Mouse (Mus musculus): ENCODE data around the gene Rragc. TPM values are rescaled to one million over a fixed set of nuclear protein-coding genes. Genes with fewer than 3 reads are reported as not detected.

Gene Rragc
- total and polyA plus RNA-seq, 2 experiments from 2014 or later, result 42.3 to 49.1 TPM

DNA sequence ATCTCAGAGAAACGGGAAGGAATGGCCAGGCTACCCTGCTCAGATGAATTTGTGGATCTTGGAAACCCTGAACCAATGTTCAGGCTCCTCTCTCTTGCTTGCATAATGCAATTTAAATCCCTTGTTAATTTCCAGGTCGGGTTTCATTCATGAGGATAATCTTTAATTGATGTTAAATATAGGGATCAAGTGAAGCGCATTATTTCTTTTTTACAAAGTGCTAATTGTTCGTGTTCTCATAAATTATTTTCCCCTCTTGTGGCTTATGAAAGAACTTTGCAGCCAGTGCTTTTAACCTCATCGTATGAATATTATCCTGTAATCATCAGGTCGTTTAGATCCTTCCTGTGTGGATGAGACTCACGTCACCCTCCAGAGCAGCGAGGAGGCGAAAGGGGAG is 45.5 kb downstream of the Rragc start:
- DNase-seq (ENCODE audit: low spot score) (no peak), ATAC-seq (no peak)
- H3K4me2 ChIP-seq (ENCODE audit: low read depth, low read length), result no peak overlapping the region
- TF ChIP-seq CTCF (IDR thresholded peaks at IDR 0.05; ENCODE audit: low read depth), result no peak
- no peaks in the 10 kb centered on the region for H3K9me3 ChIP-seq (ENCODE audit: low read length)
- H3K36me3 ChIP-seq (ENCODE audit: insufficient read depth, low read length), result no peaks in the 10 kb centered on the region
- no peaks in the 10 kb centered on the region for H3K27me3 ChIP-seq (ENCODE audit: insufficient read depth, low read length)
- no peak overlapping the region for H3K4me3 ChIP-seq (ENCODE audit: low read length)
- WGBS, result 64% methylated on average over 9 of the region's 9 CpGs
- no peak overlapping the region for H3K27ac ChIP-seq
- no peaks in the 10 kb centered on the region for H3K4me1 ChIP-seq (ENCODE audit: insufficient read depth, low read length)
- no peak overlapping the region for H3K9ac ChIP-seq (replicated peaks; ENCODE audit: low read length)

GRCm38 (mm10) chr4:123968663-123969321 is 51.5 kb downstream of the Rragc start:
- Histone ChIP-seq H3K4me3 (ENCODE audit: low read length) (no peak overlapping the region), H3K27me3 (ENCODE audit: insufficient read depth, low read length) (no peaks in the 10 kb centered on the region), H3K36me3 (ENCODE audit: insufficient read depth, low read length) (no peaks in the 10 kb centered on the region), H3K27ac (no peak overlapping the region), H3K9me3 (ENCODE audit: low read length) (no peaks in the 10 kb centered on the region), H3K4me1 (ENCODE audit: insufficient read depth, low read length) (no peaks in the 10 kb centered on the region), H3K9ac (replicated peaks; ENCODE audit: low read length) (no peak overlapping the region), H3K4me2 (ENCODE audit: low read depth, low read length) (no peak overlapping the region)
- ATAC-seq (no peak), DNase-seq (ENCODE audit: low spot score) (no peak)
- TF ChIP-seq CTCF (IDR thresholded peaks at IDR 0.05; ENCODE audit: low read depth), result no peak
- WGBS, result 82% methylated on average over 8 of the region's 8 CpGs

DNA sequence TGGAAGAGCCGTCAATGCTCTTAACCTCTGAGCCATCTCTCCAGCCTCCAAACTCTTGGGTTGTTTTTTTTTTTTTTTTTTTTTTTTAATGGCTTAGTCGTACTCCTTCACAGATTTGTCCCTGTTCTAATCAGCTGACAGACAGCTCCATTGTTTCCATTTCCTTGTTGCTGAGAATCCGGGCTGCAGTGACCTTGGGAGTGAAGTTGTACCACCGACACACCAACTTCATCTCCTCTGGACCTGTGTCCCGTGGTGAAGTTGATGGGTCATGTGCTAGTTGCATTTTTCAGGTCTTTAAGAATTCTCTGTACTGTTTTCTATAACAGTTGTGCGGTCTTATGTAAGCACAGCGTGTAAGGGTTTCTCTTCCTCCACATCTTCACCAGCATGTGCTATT is 52.2 kb downstream of the Rragc start:
- no peak overlapping the region for H3K27ac ChIP-seq
- ATAC-seq (no peak), DNase-seq (ENCODE audit: low spot score) (no peak)
- no peak overlapping the region for H3K4me3 ChIP-seq (ENCODE audit: low read length)
- H3K4me2 ChIP-seq (ENCODE audit: low read depth, low read length), result no peak overlapping the region
- H3K9ac ChIP-seq (replicated peaks; ENCODE audit: low read length), result no peak overlapping the region
- 71% methylated on average over 7 of the region's 7 CpGs for WGBS
- no peaks in the 10 kb centered on the region for H3K4me1 ChIP-seq (ENCODE audit: insufficient read depth, low read length)
- no peaks in the 10 kb centered on the region for H3K9me3 ChIP-seq (ENCODE audit: low read length)
- no peaks in the 10 kb centered on the region for H3K27me3 ChIP-seq (ENCODE audit: insufficient read depth, low read length)
- no peak for TF ChIP-seq CTCF (IDR thresholded peaks at IDR 0.05; ENCODE audit: low read depth)
- H3K36me3 ChIP-seq (ENCODE audit: insufficient read depth, low read length), result no peaks in the 10 kb centered on the region

DNA sequence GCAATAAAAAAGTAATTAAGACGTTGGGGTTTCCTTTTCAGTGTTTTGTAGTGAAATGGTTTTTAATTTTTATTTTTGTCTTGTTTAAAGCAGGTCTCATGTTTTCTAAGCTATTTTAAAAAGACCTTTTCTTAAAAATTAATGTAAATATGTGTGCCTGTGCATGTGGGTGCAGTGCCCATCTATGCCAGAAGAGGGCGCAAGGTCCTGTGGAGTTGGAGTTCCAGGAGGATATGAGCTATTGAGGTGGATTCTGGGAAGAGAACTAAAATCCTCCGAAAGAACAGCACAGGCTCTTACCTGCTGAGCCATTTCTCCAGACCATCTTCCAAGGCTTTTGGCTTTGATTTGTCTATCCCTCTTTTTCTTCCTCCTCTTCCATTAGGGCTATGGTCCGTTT is 53.8 kb downstream of the Rragc start:
- H3K9me3 ChIP-seq (ENCODE audit: low read length), result no peaks in the 10 kb centered on the region

DNA sequence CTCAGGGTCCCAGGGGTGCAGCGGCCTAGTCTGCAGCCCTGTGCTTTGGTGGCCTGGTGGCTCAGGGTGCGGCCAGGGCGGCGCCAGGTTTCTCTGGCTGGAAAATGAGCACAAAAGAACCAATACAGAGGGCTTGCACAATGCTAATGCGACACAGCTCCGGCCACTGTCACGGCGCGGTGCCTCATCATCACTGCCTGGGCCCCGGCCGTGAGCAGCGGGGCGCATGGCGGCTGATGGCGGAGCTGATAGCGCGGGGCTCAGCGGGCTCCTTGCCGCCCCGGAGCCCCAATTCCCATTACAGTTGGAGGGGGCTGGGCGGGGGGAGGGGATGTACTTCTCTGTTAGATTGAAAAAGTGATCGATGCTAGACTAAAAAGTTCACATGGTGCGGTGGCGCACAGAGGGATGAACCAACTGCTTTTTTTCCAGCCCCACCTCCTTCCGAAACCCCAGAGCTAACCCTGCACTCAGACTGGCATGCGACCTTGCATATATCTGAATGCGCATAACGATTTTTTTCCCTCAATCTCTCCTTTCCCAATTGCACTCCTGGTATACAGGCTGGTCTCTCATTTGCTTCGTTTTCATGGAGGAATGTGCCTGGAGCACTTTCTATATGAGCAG is 55.3 kb downstream of the Rragc start:
- no peak overlapping the region for H3K27ac ChIP-seq
- H3K4me3 ChIP-seq (ENCODE audit: low read length), result peak overlapping the region; percentile 29
- DNase-seq (ENCODE audit: low spot score) (peak; percentile 11), ATAC-seq (peak; percentile 38; the same call in 1 of the 2 replicates)
- 5% methylated on average over 27 of the region's 29 CpGs for WGBS
- peak overlapping the region; percentile 33; the same call in 1 of the 2 replicates for H3K9ac ChIP-seq (replicated peaks; ENCODE audit: low read length)
- H3K4me1 ChIP-seq (ENCODE audit: insufficient read depth, low read length), result no peaks in the 10 kb centered on the region
- H3K27me3 ChIP-seq (ENCODE audit: insufficient read depth, low read length), result no peaks in the 10 kb centered on the region
- no peaks in the 10 kb centered on the region for H3K9me3 ChIP-seq (ENCODE audit: low read length)
- no peaks in the 10 kb centered on the region for H3K36me3 ChIP-seq (ENCODE audit: insufficient read depth, low read length)
- TF ChIP-seq CTCF (IDR thresholded peaks at IDR 0.05; ENCODE audit: low read depth), result no peak
- H3K4me2 ChIP-seq (ENCODE audit: low read depth, low read length), result peak overlapping the region; percentile 67

More for the DNA sequence above, 53.8 kb downstream of the Rragc start:
- ATAC-seq (no peak), DNase-seq (ENCODE audit: low spot score) (peak; percentile 20)
- no peak overlapping the region for H3K4me3 ChIP-seq (ENCODE audit: low read length)
- TF ChIP-seq CTCF (IDR thresholded peaks at IDR 0.05; ENCODE audit: low read depth), result peak; percentile 67
- no peaks in the 10 kb centered on the region for H3K36me3 ChIP-seq (ENCODE audit: insufficient read depth, low read length)
- no peak overlapping the region for H3K9ac ChIP-seq (replicated peaks; ENCODE audit: low read length)
- H3K4me1 ChIP-seq (ENCODE audit: insufficient read depth, low read length), result no peaks in the 10 kb centered on the region
- 83% methylated on average over 4 of the region's 4 CpGs for WGBS
- no peak overlapping the region for H3K4me2 ChIP-seq (ENCODE audit: low read depth, low read length)
- H3K27ac ChIP-seq, result no peak overlapping the region
- no peaks in the 10 kb centered on the region for H3K27me3 ChIP-seq (ENCODE audit: insufficient read depth, low read length)

GRCm38 (mm10) chr4:123982105-123982504 is 64.9 kb downstream of the Rragc start:
- no peak overlapping the region for H3K9ac ChIP-seq (replicated peaks; ENCODE audit: low read length)
- 39% methylated on average over 5 of the region's 5 CpGs for WGBS
- no peak for TF ChIP-seq CTCF (IDR thresholded peaks at IDR 0.05; ENCODE audit: low read depth)

More at GRCm38 (mm10) chr4:123982105-123982504, 64.9 kb downstream of the Rragc start:
- H3K27ac ChIP-seq, result no peak overlapping the region
- H3K4me2 ChIP-seq (ENCODE audit: low read depth, low read length), result no peak overlapping the region
- H3K9me3 ChIP-seq (ENCODE audit: low read length), result no peaks in the 10 kb centered on the region
- no peak for ATAC-seq
- H3K36me3 ChIP-seq (ENCODE audit: insufficient read depth, low read length), result no peaks in the 10 kb centered on the region
- no peaks in the 10 kb centered on the region for H3K4me1 ChIP-seq (ENCODE audit: insufficient read depth, low read length)
- DNase-seq (ENCODE audit: low spot score), result no peak
- H3K4me3 ChIP-seq (ENCODE audit: low read length), result no peak overlapping the region
- H3K27me3 ChIP-seq (ENCODE audit: insufficient read depth, low read length), result no peaks in the 10 kb centered on the region

Other genes starting within 250 kb of the Rragc start
- gene Macf1, start 233.1 kb upstream of the Rragc start, total RNA-seq (2014; rRNA removed), result 243 and 269 TPM in 2 replicates
- gene Macf1, start 233.1 kb upstream of the Rragc start, polyA plus RNA-seq (2015; fragmentation: Nextera tagmentation; extraction: Ambion mirVana), result 57.3 and 57.8 TPM in 2 replicates
- 107 and 129 TPM in 2 replicates for gene Ndufs5, start 199.2 kb upstream of the Rragc start, total RNA-seq (2014; rRNA removed)
- gene Ndufs5, start 199.2 kb upstream of the Rragc start, polyA plus RNA-seq (2015; fragmentation: Nextera tagmentation; extraction: Ambion mirVana), result 651 and 656 TPM in 2 replicates
- gene Akirin1, start 167.1 kb upstream of the Rragc start, total RNA-seq (2014; rRNA removed), result 48.7 and 53.3 TPM in 2 replicates
- 80.6 and 82.7 TPM in 2 replicates for gene Akirin1, start 167.1 kb upstream of the Rragc start, polyA plus RNA-seq (2015; fragmentation: Nextera tagmentation; extraction: Ambion mirVana)
- gene Rhbdl2, start 129.6 kb upstream of the Rragc start, total RNA-seq (2014; rRNA removed), result 1.8 and 7.0 TPM in 2 replicates
- 1.5 and 1.8 TPM in 2 replicates for gene Rhbdl2, start 129.6 kb upstream of the Rragc start, polyA plus RNA-seq (2015; fragmentation: Nextera tagmentation; extraction: Ambion mirVana)
- not detected in 2 replicates for gene 4933427I04Rik, start 57.8 kb upstream of the Rragc start, total RNA-seq (2014; rRNA removed)
- gene 4933427I04Rik, start 57.8 kb upstream of the Rragc start, polyA plus RNA-seq (2015; fragmentation: Nextera tagmentation; extraction: Ambion mirVana), result 0.10 and 0.18 TPM in 2 replicates
- 4.4 and 8.1 TPM in 2 replicates for gene Mycbp, start 12.6 kb upstream of the Rragc start, total RNA-seq (2014; rRNA removed)
- gene Mycbp, start 12.6 kb upstream of the Rragc start, polyA plus RNA-seq (2015; fragmentation: Nextera tagmentation; extraction: Ambion mirVana), result 45.0 and 50.7 TPM in 2 replicates
- not detected in 2 replicates for gene 4930535I16Rik, start 576 bp downstream of the Rragc start, total RNA-seq (2014; rRNA removed)
- not detected in 2 replicates for gene 4930535I16Rik, start 576 bp downstream of the Rragc start, polyA plus RNA-seq (2015; fragmentation: Nextera tagmentation; extraction: Ambion mirVana)

Measured in hindbrain, postnatal 0 days (tissue).